Mouse (Mus musculus) kidney, embryonic 15.5 days (tissue): Measurements from ENCODE around the gene Piga. TPM values are rescaled to one million over a fixed set of nuclear protein-coding genes. Genes with fewer than 3 reads are reported as not detected.
A peak's percentile ranks its signal among the peaks of the same experiment; 100 is the strongest.

Experiments used
- ATAC-seq: fragments of 200-750 bp; cut with Nextera tagmentation; replicated peaks from 2 replicates; pipeline ENCODE4 v1.8.0; 2017; ENCODE audit warnings: moderate TSS enrichment; ENCODE audit not compliant: low FRiP score
- H3K27ac ChIP-seq: fragments of 300-500 bp; sonication (generic); 2 replicates; pipeline ENCODE4 v1.5.1; 2015; ENCODE audit warnings: mild to moderate bottlenecking, inconsistent platforms
- H3K27me3 ChIP-seq: fragments of 300-500 bp; sonication (generic); 2 replicates; pipeline ENCODE4 v1.6.1; 2015; ENCODE audit warnings: inconsistent platforms
- H3K36me3 ChIP-seq: fragments of 300-500 bp; sonication (generic); 2 replicates; pipeline ENCODE4 v1.6.1; 2015; ENCODE audit warnings: inconsistent platforms
- H3K4me1 ChIP-seq: fragments of 300-500 bp; sonication (generic); 2 replicates; pipeline ENCODE4 v1.6.1; 2015; ENCODE audit warnings: inconsistent platforms
- H3K4me2 ChIP-seq: fragments of 300-500 bp; sonication (generic); 2 replicates; pipeline ENCODE4 v1.6.1; 2015; ENCODE audit warnings: moderate library complexity, mild to moderate bottlenecking, inconsistent platforms
- H3K4me3 ChIP-seq: fragments of 300-500 bp; sonication (generic); replicated peaks from 2 replicates; pipeline ENCODE4 v1.5.1; 2015; ENCODE audit warnings: mild to moderate bottlenecking, inconsistent platforms
- H3K9ac ChIP-seq: fragments of 300-500 bp; sonication (generic); 2 replicates; pipeline ENCODE4 v1.6.1; 2015; ENCODE audit warnings: mild to moderate bottlenecking, inconsistent platforms
- H3K9me3 ChIP-seq: fragments of 300-500 bp; sonication (generic); replicated peaks from 2 replicates; pipeline ENCODE4 v1.6.1; 2016; ENCODE audit warnings: inconsistent platforms
- WGBS: fragments of 180-500 bp; shearing (Covaris S2); methylation state at CpG from one replicate; pipeline ENCODE4 v1.1.7; 2015; ENCODE audit warnings: mixed read lengths; 5-methylcytosine and 5-hydroxymethylcytosine counted together
- polyA plus RNA-seq: library from polyadenylated mRNA; unstranded; fragments of >200 nt; fragmentation: Nextera tagmentation; extraction: Ambion mirVana; gene quantifications from 2 replicates; pipeline ENCODE4 v1.2.1, GENCODE M21; 2015

Piga gene
- polyA plus RNA-seq, 1 experiment from 2014 or later, result 13.8 TPM

GRCm38 (mm10) chrX:164410562-164410961 is 9.0 kb upstream of the Piga start:
- H3K27me3 ChIP-seq, result peaks cover 31% of the 10 kb centered on the region
- 74% methylated on average over 1 of the region's 1 CpGs for WGBS
- H3K36me3 ChIP-seq, result no peaks in the 10 kb centered on the region

GRCm38 (mm10) chrX:164416803-164417202 is 2.8 kb upstream of the Piga start:
- H3K27me3 ChIP-seq, result peaks cover 44% of the 10 kb centered on the region
- H3K4me2 ChIP-seq, result no peak overlapping the region
- no peak overlapping the region for H3K4me3 ChIP-seq
- no peaks in the 10 kb centered on the region for H3K36me3 ChIP-seq
- WGBS, result 81% methylated on average over 2 of the region's 2 CpGs
- H3K9me3 ChIP-seq, result no peaks in the 10 kb centered on the region
- ATAC-seq, result no peak
- H3K27ac ChIP-seq, result no peak overlapping the region
- H3K9ac ChIP-seq, result no peak overlapping the region
- 0 out of 2 replicates have a peak, but pooled peaks cover 8% of the 10 kb centered on the region for H3K4me1 ChIP-seq

More at GRCm38 (mm10) chrX:164410562-164410961, 9.0 kb upstream of the Piga start:
- no peak overlapping the region for H3K4me2 ChIP-seq
- no peak overlapping the region for H3K9ac ChIP-seq
- no peak overlapping the region for H3K27ac ChIP-seq
- H3K4me1 ChIP-seq, result no peaks in the 10 kb centered on the region
- no peak for ATAC-seq
- H3K4me3 ChIP-seq, result no peak overlapping the region
- H3K9me3 ChIP-seq, result no peaks in the 10 kb centered on the region

- Histone ChIP-seq H3K9ac (no peak overlapping the region), H3K27me3 (peaks cover 43% of the 10 kb centered on the region), H3K4me1 (0 out of 2 replicates have a peak, but pooled peaks cover 8% of the 10 kb centered on the region), H3K4me2 (no peak overlapping the region), H3K9me3 (no peaks in the 10 kb centered on the region), H3K36me3 (peaks cover 6% of the 10 kb centered on the region), H3K4me3 (no peak overlapping the region), H3K27ac (no peak overlapping the region)
- no peak for ATAC-seq
These were observed 1.6 kb upstream of the Piga start for GRCm38 (mm10) chrX:164418008-164418407.

GRCm38 (mm10) chrX:164419955-164420354 is 368 bp downstream of the Piga start:
- Histone ChIP-seq H3K27me3 (peaks cover 43% of the 10 kb centered on the region), H3K4me2 (peak overlapping the region; percentile 51), H3K9ac (peak overlapping the region; percentile 56), H3K36me3 (peaks cover 17% of the 10 kb centered on the region), H3K4me1 (0 out of 2 replicates have a peak, but pooled peaks cover 8% of the 10 kb centered on the region), H3K9me3 (no peaks in the 10 kb centered on the region), H3K4me3 (peak overlapping the region; percentile 60), H3K27ac (peak overlapping the region; percentile 82)
- 31% methylated on average over 13 of the region's 13 CpGs for WGBS
- ATAC-seq, result no peak; the same call in 1 of the 2 replicates

GRCm38 (mm10) chrX:164420518-164420917 is 931 bp downstream of the Piga start:
- Histone ChIP-seq H3K27me3 (peaks cover 45% of the 10 kb centered on the region), H3K9ac (peak overlapping the region; percentile 56), H3K36me3 (peaks cover 17% of the 10 kb centered on the region), H3K4me2 (peak overlapping the region; percentile 51), H3K4me1 (0 out of 2 replicates have a peak, but pooled peaks cover 8% of the 10 kb centered on the region), H3K9me3 (no peaks in the 10 kb centered on the region), H3K4me3 (peak overlapping the region; percentile 60), H3K27ac (no peak overlapping the region)
- WGBS, result 47% methylated on average over 3 of the region's 3 CpGs
- no peak for ATAC-seq

- H3K4me1 ChIP-seq, result 0 out of 2 replicates have a peak, but pooled peaks cover 8% of the 10 kb centered on the region
- no peaks in the 10 kb centered on the region for H3K9me3 ChIP-seq
- no peak overlapping the region for H3K4me3 ChIP-seq
- no peak overlapping the region for H3K27ac ChIP-seq
- H3K4me2 ChIP-seq, result no peak overlapping the region
- peaks cover 42% of the 10 kb centered on the region for H3K27me3 ChIP-seq
- H3K36me3 ChIP-seq, result peaks cover 27% of the 10 kb centered on the region
- WGBS, result 83% methylated on average over 1 of the region's 1 CpGs
- ATAC-seq, result no peak
- H3K9ac ChIP-seq, result no peak overlapping the region
These were observed 5.2 kb downstream of the Piga start for GRCm38 (mm10) chrX:164424821-164425220.

GRCm38 (mm10) chrX:164427295-164427694 is 7.7 kb downstream of the Piga start:
- H3K4me1 ChIP-seq, result no peaks in the 10 kb centered on the region
- no peak overlapping the region for H3K4me2 ChIP-seq
- H3K27ac ChIP-seq, result no peak overlapping the region
- ATAC-seq, result no peak
- H3K27me3 ChIP-seq, result peaks cover 28% of the 10 kb centered on the region; the same call in 1 of the 2 replicates
- no peak overlapping the region for H3K4me3 ChIP-seq
- WGBS, result 93% methylated on average over 4 of the region's 4 CpGs
- no peaks in the 10 kb centered on the region for H3K9me3 ChIP-seq
- H3K36me3 ChIP-seq, result peaks cover 44% of the 10 kb centered on the region
- no peak overlapping the region for H3K9ac ChIP-seq

GRCm38 (mm10) chrX:164428224-164428623 is 8.6 kb downstream of the Piga start:
- no peak overlapping the region for H3K4me3 ChIP-seq
- WGBS, result 87% methylated on average over 2 of the region's 2 CpGs
- no peak overlapping the region for H3K27ac ChIP-seq

GRCm38 (mm10) chrX:164430621-164431020 is 11.0 kb downstream of the Piga start:
- Histone ChIP-seq H3K9ac (no peak overlapping the region), H3K4me2 (no peak overlapping the region), H3K9me3 (no peaks in the 10 kb centered on the region), H3K27ac (0 out of 2 replicates have a peak overlapping the region, but pooled peaks have one; percentile 13), H3K36me3 (peaks cover 40% of the 10 kb centered on the region), H3K4me3 (no peak overlapping the region), H3K4me1 (no peaks in the 10 kb centered on the region), H3K27me3 (peaks cover 13% of the 10 kb centered on the region)
- 76% methylated on average over 6 of the region's 6 CpGs for WGBS
- no peak for ATAC-seq

More at GRCm38 (mm10) chrX:164428224-164428623, 8.6 kb downstream of the Piga start:
- H3K9me3 ChIP-seq, result no peaks in the 10 kb centered on the region
- H3K27me3 ChIP-seq, result peaks cover 20% of the 10 kb centered on the region; the same call in 1 of the 2 replicates
- no peak overlapping the region for H3K9ac ChIP-seq
- no peak overlapping the region for H3K4me2 ChIP-seq
- peaks cover 43% of the 10 kb centered on the region for H3K36me3 ChIP-seq
- no peak for ATAC-seq
- no peaks in the 10 kb centered on the region for H3K4me1 ChIP-seq

GRCm38 (mm10) chrX:164431133-164431532 is 11.5 kb downstream of the Piga start:
- no peak overlapping the region for H3K4me2 ChIP-seq
- peaks cover 16% of the 10 kb centered on the region for H3K27me3 ChIP-seq
- H3K9me3 ChIP-seq, result no peaks in the 10 kb centered on the region
- no peak overlapping the region for H3K9ac ChIP-seq
- H3K36me3 ChIP-seq, result peaks cover 40% of the 10 kb centered on the region
- H3K27ac ChIP-seq, result 0 out of 2 replicates have a peak overlapping the region, but pooled peaks have one; percentile 13
- 87% methylated on average over 2 of the region's 2 CpGs for WGBS
- no peak overlapping the region for H3K4me3 ChIP-seq
- no peak for ATAC-seq
- no peaks in the 10 kb centered on the region for H3K4me1 ChIP-seq

GRCm38 (mm10) chrX:164431541-164431940 is 12.0 kb downstream of the Piga start:
- no peaks in the 10 kb centered on the region for H3K9me3 ChIP-seq
- H3K4me1 ChIP-seq, result no peaks in the 10 kb centered on the region
- H3K4me2 ChIP-seq, result no peak overlapping the region
- H3K27ac ChIP-seq, result no peak overlapping the region
- H3K4me3 ChIP-seq, result no peak overlapping the region
- H3K36me3 ChIP-seq, result peaks cover 40% of the 10 kb centered on the region
- no peak overlapping the region for H3K9ac ChIP-seq
- H3K27me3 ChIP-seq, result peaks cover 16% of the 10 kb centered on the region
- ATAC-seq, result no peak
- 89% methylated on average over 6 of the region's 6 CpGs for WGBS

- WGBS, result 97% methylated on average over 9 of the region's 9 CpGs
These were observed 13.1 kb downstream of the Piga start for GRCm38 (mm10) chrX:164432682-164433081.

GRCm38 (mm10) chrX:164436709-164437108 is 17.1 kb downstream of the Piga start, which contains the start of gene Asb11:
Gene Asb11 (plus strand): TSS chrX:164436994.
- H3K27ac ChIP-seq, result no peak within 1 kb of the TSS
- peaks cover 23% of the 10 kb centered on the region for H3K27me3 ChIP-seq
- H3K36me3 ChIP-seq, result peaks cover 19% of the 10 kb centered on the region
- H3K4me1 ChIP-seq, result no peaks in the 10 kb centered on the region
- H3K9ac ChIP-seq, result no peak within 1 kb of the TSS
- H3K9me3 ChIP-seq, result no peaks in the 10 kb centered on the region
- no peak within 1 kb of the TSS for H3K4me3 ChIP-seq
- H3K4me2 ChIP-seq, result no peak within 1 kb of the TSS
- ATAC-seq, result no peak
- WGBS, result 65% methylated on average over 8 of the region's 8 CpGs

More at GRCm38 (mm10) chrX:164432682-164433081, 13.1 kb downstream of the Piga start:
- Histone ChIP-seq H3K9me3 (no peaks in the 10 kb centered on the region), H3K4me2 (no peak overlapping the region), H3K4me3 (no peak overlapping the region), H3K9ac (no peak overlapping the region), H3K27ac (no peak overlapping the region), H3K27me3 (peaks cover 19% of the 10 kb centered on the region), H3K4me1 (no peaks in the 10 kb centered on the region), H3K36me3 (peaks cover 40% of the 10 kb centered on the region)
- ATAC-seq, result no peak
